Mouse (Mus musculus) small intestine, adult 2 months (tissue): ENCODE results near the gene Scn4b.

Source experiments
- CTCF ChIP-seq: fragments of 200-500 bp; IDR thresholded peaks from 2 replicates; pipeline ENCODE4 v1.5.1; 2012; ENCODE audit warnings: low read depth, mild to moderate bottlenecking, control low read depth, inconsistent platforms, low read length, moderate library complexity, mixed read lengths; ENCODE audit not compliant: insufficient replicate concordance, insufficient read length; ENCODE audit errors: extremely low read depth
- POLR2A ChIP-seq: fragments of 200-500 bp; IDR thresholded peaks from 2 replicates; pipeline ENCODE4 v1.6.1; 2012; ENCODE audit warnings: low read depth, mild to moderate bottlenecking, control low read depth, inconsistent platforms, low read length, moderate library complexity

- TF ChIP-seq CTCF = no peak
- no peak for TF ChIP-seq POLR2A
Observed at GRCm38 (mm10) chr9:45201319-45201947, 63.2 kb downstream of the Scn4b start.
